Mouse (Mus musculus) urinary bladder, adult 18-20 months (tissue): ENCODE data around the gene Shld1.

ENCODE experiments used
- DNase-seq, 2 experiments: peaks; one replicate each; pipeline ENCODE4 v3.0.0; 2022; ENCODE audit warnings: low spot score in 2 of 2, mixed read lengths in 2 of 2

Gene Shld1

GRCm38 (mm10) chr2:132686756-132687737, at the start of gene Shld1:
Gene Shld1, plus strand, starts transcription at chr2:132686931.
- peak; percentile 75 to 86 for DNase-seq

GRCm38 (mm10) chr2:132638306-132638705, 48.4 kb upstream of the Shld1 start:
- no peak for DNase-seq

- no peak for DNase-seq
These were observed 47.4 kb upstream of the Shld1 start for GRCm38 (mm10) chr2:132639337-132639736.

GRCm38 (mm10) chr2:132641196-132641595, 45.5 kb upstream of the Shld1 start:
- no peak for DNase-seq

GRCm38 (mm10) chr2:132643161-132643560, 43.6 kb upstream of the Shld1 start:
- no peak for DNase-seq

- DNase-seq: no peak
These were observed 39.6 kb upstream of the Shld1 start for GRCm38 (mm10) chr2:132646856-132647745.

- no peak for DNase-seq
These were observed 37.3 kb upstream of the Shld1 start for GRCm38 (mm10) chr2:132649352-132649870.

GRCm38 (mm10) chr2:132650546-132650945, 36.2 kb upstream of the Shld1 start:
- no peak for DNase-seq

- no peak for DNase-seq
These were observed 34.3 kb upstream of the Shld1 start for GRCm38 (mm10) chr2:132652476-132652875.

- DNase-seq: no peak
These were observed 31.8 kb upstream of the Shld1 start for GRCm38 (mm10) chr2:132654834-132655495.

GRCm38 (mm10) chr2:132657186-132657585, 29.5 kb upstream of the Shld1 start:
- no peak for DNase-seq

GRCm38 (mm10) chr2:132658412-132659120, 28.2 kb upstream of the Shld1 start:
- no peak for DNase-seq

GRCm38 (mm10) chr2:132669091-132669490, 17.6 kb upstream of the Shld1 start:
- DNase-seq: no peak

GRCm38 (mm10) chr2:132670290-132670689, 16.4 kb upstream of the Shld1 start:
- no peak for DNase-seq

- DNase-seq: no peak
These were observed 14.6 kb upstream of the Shld1 start for GRCm38 (mm10) chr2:132672121-132672520.

GRCm38 (mm10) chr2:132676111-132676510, 10.6 kb upstream of the Shld1 start:
- no peak for DNase-seq

GRCm38 (mm10) chr2:132685001-132685400, 1.7 kb upstream of the Shld1 start:
- DNase-seq: no peak

GRCm38 (mm10) chr2:132688611-132689021, 1.9 kb downstream of the Shld1 start:
- DNase-seq: no peak

GRCm38 (mm10) chr2:132689188-132689568, 2.4 kb downstream of the Shld1 start:
- no peak for DNase-seq

GRCm38 (mm10) chr2:132689569-132690231, 3.0 kb downstream of the Shld1 start:
- no peak for DNase-seq
